Mouse (Mus musculus) brain, adult 2 months (tissue): ENCODE measurements at regions not wholly inside any gene's neighbourhood (a gene's known extent, or its start where the extent isn't known, plus 50 kb on each side); places are given as distances from the start of the nearest gene placed in this dataset.
"Not testable (repeated sequence)": the region's sequence is repeated elsewhere in the genome, so short reads cannot be mapped to it uniquely, and the experiment has no call there.

Experiments
- DNase-seq: peaks from one replicate; pipeline ENCODE4 v3.0.0; 2011; ENCODE audit warnings: low read depth, low spot score

DNA sequence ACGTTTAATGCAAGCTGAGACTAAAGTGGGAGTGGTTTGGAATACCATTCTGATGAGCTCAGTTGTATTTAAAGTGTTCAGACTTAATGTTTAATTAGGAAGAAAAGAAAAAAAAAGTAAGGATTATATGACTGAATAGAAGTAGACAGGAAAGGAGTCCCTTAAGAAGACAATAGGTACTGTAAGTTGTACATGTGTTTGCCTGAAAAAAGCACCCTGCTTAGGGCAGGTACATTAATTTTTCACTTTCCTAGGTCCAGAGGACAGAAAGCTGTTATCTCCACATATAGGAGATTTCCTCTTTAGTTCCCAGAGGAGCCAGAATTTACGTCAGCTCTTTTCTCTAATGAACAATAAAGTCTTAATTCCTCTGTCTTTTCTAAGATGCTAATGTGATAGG is 58.5 kb downstream of the Olfr987 start:
- DNase-seq = no peak

DNA sequence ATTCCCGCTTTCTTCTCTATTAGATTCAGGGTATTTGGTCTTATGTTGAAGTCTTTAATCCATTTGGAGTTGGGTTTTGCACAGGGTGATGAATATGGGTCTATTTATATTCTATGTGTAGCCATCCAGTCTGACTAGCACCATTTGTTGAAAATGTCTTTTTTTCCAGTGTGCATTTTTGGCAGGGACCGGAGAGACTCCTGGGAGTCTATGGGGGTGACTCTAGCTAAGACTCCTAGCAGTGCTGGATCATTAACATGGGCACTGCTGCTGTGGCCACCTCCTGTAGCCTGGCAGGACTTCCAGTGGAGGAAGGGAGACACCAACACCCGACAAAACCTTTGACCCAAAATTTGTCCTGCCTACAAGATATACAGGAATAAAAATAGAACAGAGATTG is 61.0 kb downstream of the Olfr987 start:
- DNase-seq = peak; percentile 33

DNA sequence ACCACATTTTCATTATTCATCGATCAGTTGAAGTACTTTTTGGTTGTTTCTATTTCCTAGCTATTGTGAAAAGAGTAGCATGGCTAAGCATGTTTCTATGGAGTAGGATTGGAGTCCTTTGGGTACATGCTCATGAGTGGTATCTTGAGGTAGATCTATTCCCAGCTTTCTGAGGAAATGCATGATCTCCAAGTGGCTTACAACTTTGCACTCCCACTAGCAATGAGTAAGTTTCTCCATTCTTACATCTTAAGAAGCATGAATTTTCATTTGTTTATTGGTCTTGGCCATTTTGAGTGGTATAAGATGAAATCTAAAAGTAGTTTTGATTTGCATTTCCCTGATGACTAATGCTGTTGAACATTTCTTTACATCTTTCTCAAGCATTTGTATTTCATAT is 61.7 kb downstream of the Olfr987 start:
- peak; percentile 51 for DNase-seq

DNA sequence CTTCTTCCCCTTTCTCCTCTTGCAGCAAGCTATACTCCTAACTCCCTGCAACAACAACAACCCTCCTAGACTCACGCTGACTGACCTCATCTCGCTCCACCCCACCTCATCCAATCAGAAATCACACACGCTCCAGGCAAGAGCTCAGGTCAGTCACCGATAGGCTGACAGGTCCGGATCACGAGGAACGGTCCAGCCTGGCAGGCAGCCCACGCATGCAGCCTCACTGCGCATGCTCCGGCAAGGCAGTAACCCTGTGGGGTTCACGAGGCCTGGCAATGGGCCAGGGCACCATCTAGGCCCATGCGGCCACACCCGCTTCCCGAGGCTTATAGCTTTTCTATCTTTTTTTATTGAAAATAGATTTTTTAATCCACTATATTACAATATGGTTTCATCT is 69.8 kb upstream of the Lrrc55 start:
- DNase-seq = not testable (repeated sequence)

DNA sequence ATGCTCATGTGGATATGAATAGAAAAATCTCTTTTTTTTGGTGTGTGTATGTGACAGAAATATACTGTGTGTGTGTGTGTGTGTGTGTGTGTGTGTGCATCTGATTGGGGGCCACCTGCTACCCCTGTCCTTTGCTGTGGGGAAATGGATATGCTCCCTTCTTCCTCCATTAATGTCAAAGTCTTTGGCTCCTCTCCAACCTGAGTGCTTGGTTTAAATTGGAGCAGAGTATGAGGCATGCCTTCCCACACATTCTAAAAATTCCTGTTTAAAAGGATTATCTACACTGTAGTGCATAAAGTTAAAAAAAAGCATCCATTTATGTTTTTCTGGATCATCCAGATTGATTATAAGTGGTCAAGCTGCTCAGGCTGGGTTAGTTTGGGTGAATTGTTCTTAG is 68.7 kb upstream of the Lrrc55 start:
- peak; percentile 82 for DNase-seq

DNA sequence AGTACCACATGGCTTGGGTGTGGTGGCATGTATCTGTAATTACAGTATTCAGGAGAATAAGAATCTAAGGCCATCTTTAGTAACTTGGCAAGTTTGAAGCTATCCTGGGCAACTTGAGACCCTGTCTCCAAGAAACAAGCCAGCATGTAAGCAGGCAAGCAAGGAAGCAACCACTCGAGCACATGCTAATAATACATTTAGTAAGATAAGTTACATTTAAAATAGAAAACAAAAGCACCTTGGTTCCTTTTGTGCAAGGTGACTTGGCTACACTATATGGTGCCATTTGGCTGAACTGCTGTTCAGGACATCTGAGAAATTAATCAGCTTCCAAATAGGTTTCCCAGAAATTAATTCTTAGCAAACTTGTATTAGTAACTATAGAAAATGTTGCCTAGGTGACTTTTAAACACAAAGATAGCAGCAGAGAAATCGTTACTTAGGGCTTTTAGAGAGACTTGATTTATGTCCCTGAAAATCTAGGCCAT is 68.1 kb upstream of the Lrrc55 start:
- DNase-seq = no peak

DNA sequence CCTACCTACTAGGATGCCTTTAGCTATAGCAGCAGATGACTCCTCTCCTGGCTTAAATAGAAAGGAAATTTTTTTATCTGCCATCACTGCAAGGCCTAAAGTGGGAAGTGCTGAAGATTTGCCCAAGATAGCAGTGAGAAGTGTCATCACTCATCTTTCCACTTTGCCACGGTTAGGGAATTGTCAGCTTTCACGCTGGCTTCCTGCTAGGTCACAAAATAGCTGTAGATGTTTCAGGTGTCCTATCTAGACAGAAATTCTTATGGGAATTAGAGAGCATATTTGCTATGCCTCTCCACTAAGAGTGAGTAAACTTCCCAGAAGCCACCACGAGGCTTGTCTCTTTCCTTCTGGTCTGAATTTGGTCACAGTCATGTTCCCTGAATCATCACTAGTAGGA is 60.4 kb upstream of the Lrrc55 start:
- peak; percentile 58 for DNase-seq

DNA sequence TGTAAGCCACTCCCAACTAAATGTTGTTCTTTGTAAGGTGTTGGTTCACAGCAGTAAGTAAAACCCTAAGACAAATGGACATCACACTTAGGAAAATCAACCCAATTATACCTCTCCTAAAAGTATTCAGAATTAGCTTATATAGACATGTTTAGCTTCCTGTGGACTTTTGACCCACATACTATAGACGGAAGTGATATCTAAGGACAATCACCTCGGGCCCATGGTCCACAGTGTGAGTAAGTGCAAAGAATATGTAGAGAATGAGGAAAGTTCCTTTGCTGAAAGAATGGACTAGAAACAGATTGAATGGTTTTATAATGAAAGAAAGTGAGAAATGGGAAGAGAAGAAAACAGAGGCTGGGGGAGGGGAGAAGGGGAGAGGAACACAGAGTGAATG is 58.6 kb upstream of the Lrrc55 start:
- DNase-seq = no peak

DNA sequence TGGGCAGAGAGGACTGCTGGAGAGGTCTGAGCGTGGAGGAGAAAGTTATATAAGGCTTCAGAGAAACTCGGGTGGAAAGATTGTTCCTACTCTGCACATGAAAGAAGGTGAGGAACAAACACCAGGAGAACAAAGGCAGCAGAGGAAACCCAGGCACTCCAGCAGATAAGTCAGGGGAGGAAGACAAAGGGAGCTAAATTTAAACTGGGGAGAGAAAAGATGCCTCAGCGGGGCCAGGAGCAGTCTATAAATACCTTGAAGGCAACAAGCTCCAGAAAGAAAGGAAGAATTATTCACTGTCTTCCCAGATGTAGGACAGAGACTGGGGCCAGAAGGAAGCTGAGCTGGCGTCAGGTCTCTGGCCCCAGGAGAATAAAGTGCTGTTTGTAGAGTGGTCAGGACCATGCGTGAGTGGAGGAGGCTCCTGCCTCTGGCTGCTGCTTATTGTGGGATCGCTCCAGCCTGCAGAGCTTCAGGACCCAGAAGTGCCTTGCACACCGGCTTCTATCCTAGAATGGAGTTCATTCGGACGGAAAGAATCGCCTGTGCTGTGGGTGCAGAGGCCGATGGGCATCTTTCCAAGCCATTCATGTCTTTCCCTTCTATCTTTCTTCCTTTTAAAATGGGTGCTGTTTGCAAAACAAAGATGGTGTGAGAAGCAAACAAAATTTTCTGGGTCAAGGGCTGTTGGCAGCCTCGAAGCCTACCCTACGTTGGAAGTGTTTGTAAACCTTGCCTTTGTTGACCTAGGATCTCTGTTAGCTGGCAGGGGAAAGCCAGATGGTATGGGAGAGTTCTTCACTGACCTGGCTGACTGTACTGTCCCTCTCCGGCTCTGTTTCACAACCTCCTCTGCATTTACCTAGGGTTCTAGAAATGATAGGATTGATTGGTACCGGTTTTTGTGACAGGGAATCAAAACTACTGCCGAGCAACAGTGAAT is 55.6 kb upstream of the Lrrc55 start:
- DNase-seq = peak; percentile 83

DNA sequence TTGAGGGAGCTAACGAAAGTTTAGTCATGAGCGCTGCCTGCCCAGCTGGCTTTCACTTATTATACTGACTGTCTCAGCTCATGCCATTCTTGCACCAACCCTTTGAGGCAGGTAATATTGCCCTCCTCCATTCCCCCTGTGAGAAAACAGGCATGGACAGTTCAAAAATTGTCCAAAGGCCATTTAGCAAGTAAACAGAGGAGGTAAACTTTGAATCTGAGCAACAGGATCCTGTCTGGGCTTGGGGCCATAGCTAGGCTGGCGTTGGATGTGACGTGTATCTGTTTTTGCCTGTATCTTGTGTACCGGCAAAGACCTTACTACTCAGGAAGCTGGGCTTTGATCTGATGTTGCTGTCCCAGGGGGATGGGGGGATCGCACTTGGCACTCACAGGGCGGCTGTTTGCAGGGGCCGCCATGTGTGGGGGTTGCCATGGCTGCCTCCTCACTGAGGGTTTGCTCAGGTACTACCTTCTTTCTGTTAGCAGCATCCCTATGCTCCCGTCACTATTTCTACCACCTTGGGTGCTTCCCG is 53.1 kb upstream of the Lrrc55 start:
- no peak for DNase-seq
